Mouse (Mus musculus) cerebellum, adult 11 months (tissue): ENCODE results near the gene Ovol2.

ENCODE experiments used
- DNase-seq: peaks from one replicate; pipeline ENCODE4 v3.0.0; 2022

Ovol2 gene

DNA sequence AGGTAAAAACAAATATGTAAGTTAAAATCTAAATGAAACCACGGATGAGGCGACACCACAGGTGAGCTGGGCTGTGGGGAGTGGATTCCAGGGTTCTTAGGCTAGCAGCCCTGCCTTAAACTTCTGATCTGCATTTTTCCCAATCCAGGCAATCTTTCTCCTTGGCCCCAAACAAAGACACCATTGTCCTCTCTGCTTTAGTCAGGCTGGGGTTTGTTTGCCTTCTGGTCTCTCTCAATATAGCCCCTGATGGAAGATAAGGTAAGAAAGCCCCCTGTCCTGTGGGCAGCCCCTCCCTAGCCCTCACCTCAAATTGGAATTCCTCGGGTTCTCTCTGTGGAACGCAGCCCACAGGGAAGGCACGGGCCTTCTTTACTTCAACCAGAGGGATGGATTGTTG lies 21.7 kb downstream of the Ovol2 start:
- DNase-seq, result no peak

DNA sequence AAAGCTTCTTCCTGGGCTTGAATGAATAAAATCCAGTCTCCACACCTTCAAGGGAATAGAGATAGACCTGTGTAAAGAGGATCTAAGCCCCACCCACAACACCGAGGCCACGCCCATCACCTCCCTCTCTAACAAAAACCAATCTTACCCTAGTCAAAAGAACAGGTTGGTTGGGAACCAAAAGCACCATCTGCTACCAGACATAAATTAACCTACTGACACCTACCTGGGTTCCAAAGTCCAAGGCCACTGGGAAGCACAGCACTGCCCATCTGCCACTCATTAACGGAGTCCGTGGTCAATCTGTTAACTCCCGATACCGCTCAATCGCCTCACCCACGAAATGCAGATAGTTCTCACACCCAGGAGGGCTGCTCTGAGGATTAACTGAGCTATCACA lies 23.4 kb downstream of the Ovol2 start:
- peak; percentile 70 for DNase-seq

DNA sequence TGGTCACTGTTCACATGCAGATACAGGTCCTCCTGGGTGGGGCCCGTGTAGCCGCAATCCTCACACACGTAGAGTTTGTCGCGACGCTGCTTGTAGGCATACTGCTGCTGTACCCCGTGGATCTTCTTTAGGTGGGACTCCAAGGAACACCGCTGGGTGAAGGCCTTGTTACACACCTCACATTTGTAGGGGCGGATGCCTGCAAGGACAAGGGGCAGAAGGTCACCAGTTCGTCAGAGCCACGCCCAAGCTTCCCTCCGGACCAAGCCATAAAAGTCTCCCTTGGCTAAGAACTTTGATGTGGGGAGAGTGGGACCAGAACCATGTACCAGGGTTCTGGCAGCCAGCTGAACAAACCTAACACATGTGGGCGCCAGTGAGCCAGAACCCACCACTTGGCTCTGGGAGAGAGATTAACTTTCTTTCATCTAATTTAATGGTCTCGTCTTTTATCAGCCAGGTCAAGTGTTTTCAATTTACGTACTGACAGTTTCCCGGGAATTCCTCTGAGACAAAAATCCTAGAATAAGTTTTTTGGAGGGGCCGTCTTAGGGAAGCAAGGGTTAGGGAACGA lies 26.1 kb downstream of the Ovol2 start:
- no peak for DNase-seq

DNA sequence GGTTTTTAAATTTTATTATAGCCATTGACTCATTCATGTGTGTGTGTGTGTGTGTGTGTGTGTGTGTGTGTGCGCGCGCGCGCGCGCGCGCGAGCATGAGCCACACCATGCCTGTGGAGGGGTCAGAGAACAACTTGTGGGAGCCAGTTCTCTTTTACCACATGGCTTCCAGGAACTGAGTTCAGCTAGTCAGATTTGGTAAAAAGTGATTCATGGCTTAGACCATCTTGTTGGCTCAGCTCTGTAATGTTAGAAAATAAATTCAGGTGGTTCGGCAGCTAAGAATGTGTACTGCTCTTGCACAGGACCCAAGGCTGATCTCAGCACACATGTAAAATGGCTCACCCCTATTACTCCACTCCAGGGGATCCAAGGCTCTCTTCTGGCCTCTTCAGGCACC lies 30.8 kb downstream of the Ovol2 start:
- DNase-seq, result no peak

DNA sequence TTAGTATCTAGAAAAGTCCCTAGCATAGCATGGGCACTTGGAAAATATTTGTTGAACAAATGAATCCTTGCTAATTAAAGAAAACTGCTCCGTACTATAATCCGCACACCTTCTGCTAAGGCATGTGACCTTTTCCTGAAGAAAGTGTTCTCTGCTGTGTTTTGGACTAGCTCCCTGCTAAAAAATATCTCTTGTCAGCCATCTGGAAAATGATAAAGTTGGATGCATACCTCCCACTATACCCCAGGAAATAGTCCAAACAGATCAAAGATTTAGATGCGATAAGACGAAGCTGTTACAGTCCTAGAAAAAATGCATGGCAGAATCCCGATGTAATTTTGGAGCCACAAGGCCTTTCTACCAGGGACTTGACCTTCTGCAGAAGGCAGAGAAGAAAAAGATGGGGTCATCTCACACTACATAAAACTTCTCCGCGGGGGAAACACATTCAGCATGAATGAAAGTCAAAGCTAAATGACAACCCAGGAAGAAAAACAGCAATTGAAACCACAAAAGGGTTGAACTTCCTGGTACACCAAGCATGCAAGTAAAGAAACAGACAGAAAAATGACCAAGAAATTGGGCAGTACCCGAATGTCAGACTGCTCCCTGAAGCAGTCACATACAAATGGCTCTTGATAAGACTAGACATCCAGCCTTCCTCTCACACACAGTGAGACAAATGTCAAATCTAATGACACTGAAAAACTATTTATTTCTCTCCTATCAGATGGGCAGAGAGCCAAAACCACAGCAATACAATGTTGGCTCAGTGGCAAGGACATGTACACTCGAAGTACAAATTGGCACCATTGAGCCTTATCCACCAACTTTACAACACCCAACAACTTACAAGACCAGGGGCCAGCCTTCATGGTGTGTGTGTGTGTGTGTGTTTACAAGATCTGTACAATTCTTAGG lies 31.9 kb downstream of the Ovol2 start:
- DNase-seq, result no peak

DNA sequence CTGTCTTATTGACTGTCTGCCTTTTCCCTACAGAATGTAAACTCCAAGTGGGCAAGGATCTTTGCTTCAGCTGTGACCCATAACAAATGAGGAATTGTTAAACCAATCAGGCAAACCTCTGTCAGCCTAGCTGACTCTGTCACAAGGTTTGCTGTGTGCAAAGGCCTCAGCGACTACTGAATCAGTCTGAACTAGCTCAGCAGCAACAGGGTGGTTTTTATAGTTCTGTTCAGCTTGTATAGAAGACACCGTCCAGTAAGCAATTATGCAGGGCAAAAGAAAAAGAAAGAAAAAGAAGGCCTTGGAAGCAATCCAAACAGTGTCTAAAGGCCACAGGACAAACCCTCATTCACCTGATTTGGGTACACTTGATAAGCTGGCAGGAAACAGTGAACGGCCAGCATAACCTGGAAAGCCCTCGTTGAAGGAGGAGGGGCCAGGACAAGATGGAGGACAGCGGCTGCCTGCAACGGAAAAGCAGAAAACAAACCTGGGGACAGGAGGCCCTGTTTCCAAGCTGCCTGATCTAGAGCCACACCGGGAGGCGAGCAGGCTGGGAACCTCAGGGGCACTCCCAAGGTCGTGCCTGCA lies 36.7 kb downstream of the Ovol2 start:
- DNase-seq, result no peak

DNA sequence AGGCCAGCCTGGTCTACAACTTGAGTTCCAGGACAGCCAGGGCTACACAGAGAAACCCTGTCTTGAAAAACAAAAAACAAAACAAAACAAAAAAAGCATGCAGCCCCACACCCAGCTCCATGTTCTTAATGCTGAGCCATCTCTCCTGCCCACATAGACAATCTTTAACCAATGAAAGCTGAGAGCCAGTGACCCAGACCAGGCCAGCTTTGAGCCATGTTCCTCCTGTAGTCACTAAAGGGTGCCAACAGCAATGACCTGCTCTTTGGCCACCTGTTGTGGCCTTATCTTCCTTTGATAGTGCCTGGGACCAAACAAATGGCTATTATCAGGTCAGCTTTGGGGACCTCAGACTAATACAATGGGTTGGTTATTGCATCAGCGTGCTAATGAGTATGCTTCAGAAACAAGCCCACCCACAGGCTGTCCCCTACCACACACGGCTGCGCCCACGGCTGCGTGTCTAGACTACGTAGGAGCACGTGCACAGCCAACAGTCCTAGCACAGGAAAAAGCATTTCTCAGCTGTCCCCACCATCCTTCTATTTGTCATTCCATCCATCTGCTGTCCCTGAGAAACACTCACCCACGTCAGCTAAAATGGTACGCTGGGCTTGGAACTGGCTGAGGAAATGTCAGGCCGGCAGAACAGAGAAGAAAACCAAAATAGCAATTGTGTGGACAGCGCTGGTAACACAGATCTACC lies 40.2 kb downstream of the Ovol2 start:
- no peak for DNase-seq

DNA sequence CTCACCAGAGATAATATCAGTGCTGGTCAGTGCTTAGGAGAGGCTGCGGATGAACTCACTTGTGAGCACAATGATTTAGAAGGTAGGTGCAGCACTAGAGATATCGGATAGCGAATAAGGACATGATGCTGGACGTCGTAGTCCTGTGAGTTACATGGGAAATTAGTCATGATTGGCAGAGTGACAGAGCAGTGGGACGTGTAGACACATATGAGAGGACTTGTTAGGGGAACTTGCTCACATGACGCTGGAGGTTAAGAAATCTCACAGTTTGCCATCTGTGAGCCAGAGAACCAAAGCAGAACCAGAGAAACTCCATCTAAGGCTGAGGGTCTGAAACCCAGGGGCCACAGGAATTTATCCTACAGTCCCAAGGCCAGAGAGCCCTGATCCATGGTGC lies 41.6 kb downstream of the Ovol2 start:
- DNase-seq, result no peak

DNA sequence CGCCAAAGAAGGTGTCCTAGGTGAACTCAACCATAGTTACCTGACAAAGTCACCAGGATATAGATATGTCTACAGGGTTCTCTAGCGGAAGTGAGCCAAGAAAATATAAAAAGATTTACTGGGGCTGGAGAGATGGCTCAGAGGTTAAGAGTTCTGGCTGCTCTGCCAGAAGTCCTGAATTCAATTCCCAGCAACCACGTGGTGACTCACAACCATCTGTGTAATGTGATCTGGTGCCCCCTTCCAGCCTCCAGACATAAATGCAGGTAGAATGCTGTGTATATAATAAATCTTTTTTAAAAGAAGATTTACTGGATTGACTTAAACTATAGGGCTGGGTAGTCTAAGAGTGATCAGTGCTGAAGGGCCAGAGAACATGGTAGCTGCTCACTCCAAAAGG lies 50.5 kb downstream of the Ovol2 start:
- DNase-seq, result no peak

DNA sequence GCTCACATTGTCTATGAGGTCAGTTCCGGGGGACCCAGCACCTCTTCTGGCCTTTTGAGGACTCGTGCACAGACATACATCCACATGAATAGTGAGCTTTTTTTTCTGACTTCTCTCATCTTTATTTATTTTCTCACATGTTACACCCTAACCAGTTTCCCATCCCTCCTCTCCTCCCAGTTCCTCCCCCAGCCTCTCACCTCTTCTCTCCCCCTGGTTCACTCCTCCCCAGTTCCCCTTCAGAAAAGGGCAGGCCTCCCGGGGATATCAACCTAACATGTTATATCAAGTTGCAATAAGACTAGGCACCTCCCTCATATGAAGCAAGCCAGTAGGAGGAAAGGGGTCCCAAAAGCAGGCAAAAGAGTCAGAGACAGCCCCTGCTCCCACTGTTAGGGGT lies 51.4 kb downstream of the Ovol2 start:
- DNase-seq, result no peak

DNA sequence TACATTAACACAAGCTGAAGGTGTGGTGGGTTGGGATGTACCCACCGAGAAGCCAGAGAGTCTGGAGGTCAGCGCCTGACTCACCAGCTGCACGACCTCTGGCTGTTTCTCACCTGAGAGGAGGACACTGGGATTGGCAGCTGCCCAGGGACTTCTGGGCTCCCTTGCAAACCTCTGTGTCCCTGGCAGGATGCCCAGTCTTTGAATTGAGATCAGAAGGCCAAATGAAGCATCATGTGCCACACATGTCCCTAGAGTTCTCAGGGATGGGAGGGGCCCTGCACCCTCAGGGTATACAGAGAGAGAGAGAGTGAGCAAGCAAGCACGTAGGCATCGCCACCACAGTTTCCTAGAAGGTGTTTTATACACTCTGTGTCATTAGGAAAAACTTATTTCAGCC lies 52.2 kb downstream of the Ovol2 start:
- no peak for DNase-seq

DNA sequence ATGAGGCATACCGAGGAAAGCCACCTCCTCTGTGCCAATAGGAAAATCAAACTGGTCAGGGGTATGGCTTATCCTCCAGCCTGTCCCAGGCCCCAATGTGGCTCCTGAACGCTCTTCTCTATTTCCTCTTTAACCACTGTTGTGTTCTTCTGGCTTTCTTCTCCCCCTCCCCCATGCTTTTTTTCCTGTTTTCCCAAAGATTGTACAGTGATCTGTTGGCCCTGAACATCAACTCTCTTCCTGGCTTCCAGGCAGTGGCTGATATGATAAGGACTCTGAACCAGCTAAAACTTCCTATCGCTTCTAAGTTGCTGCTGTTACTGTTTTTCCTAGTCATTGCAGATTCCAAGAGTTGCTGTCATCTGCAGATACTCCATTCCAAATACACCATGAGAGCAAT lies 55.1 kb downstream of the Ovol2 start:
- DNase-seq, result no peak

DNA sequence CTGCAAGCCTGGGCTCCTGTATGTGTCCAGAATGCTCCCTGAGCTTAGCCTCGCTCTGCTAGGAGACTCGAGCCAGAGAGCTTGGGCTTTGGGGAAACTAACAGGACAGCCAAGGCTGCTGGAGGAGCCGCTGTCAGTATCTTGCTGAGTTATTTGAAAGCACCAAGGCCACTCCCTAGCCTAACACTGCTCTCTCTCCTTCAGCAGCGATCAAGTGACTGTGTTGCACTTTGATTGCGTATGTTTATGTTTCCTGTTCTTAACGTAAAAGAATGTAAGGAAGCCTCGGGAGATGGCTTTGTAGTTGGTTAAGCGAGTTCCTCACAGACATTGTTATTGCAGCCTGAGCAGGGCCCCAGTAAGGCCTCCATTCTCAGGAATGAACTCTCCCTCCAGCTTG lies 57.2 kb downstream of the Ovol2 start:
- DNase-seq, result no peak

DNA sequence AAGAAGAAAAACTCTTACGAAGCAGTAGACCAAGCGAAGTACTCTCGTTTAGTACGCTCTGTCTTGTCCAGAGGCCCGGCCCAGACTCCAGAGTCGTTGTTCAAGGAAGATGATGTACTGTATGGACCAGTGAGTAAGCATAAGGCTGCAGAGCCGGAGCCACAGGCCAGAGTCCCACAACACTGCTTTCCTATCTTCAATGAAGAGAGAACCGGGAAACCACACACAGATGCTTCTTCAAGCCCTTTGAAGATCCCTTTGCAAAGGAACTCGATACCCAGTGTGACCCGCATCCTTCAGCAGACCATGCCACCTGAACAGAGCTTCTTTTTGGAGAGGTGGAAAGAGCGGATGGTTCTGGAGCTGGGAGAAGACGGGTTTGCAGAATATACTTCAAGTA lies 59.9 kb downstream of the Ovol2 start:
- DNase-seq, result no peak

DNA sequence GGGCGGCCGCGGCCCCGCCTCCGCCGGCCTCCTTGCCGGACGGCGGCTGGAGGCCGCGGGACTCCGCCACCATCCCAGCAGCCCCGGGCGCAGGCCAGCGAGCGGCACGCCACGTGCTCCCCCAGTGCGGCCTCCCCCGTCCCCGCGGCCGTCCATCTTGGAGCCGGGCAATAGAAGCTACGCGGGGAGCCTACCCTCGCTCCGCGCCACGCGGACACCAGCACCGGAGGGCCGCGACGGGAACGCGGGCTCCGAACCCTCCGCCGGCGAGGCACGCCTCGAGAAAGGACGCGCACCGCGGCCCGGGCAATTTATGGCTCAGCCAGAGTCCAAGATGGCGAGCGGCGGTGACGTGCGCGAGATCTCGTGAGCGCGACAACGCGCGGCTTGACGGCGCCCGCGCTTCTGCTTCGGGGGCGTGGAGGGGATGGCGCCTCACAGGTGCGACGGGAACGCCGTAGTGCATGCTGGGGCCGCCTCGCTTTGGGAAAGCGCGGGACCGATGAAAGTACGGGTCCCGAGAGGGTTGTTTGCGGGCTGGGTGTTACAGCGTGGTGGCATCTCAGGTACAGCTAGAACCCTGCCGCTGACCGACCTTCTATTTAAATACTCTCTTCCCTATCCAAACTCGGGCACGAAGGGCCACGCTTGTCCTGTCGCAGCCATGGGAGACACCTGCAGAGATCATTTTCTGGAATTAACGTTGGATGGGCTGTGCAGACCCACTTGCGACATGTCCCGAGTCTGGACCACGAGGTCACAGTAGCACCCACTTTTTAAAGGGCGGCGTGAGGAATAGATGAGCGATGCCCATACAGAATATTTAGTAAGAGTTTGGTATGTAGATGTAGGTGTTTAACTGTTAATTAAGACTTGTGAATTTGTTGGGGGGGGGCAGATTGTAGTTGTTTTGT lies 61.2 kb downstream of the Ovol2 start, which contains the start of the genes Mgme1 and Snx5:
Gene Mgme1, plus strand, starts transcription at position 157 of the 914 bp plus-strand sequence.
Gene Snx5, minus strand, starts transcription at position 400 of the 914 bp plus-strand sequence.
- peak; percentile 91 for DNase-seq

DNA sequence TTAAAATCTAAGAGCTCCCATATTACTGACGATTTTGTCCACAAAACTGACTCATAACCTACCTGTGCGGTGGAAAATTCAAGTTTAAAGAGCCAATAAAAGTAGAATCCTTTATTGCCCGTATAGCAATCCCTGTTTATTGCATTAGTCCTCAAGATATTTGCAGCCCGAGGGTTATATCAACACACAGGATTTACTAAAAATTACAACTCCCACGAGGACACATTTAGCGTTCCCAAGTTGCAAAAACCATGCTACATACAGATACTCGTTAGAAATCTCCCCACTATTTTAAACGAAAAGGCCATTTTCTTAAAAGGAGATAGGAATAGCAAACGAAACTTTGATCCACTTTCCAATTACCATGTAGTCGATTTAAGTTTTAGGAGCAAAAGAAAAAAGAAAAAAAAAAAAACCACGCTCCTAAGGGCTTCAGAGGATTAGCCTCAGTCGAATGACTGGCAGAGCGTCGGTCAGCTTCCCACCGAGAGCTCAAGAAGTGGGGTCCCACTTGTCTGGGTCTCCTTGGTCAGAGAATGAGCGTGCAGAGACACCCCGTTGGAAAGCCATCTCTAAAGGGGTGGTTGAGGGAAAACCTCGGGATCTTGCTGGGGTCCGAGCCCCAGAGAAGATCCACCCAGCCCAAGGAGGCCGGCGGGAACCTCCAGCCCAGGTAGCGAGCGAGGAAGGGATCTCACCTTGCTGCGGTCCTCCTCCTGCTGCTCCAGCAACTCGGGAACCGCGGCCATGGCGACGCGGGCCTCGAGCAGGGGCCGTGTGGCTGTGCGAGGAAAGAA lies 62.1 kb downstream of the Ovol2 start:
- no peak for DNase-seq

DNA sequence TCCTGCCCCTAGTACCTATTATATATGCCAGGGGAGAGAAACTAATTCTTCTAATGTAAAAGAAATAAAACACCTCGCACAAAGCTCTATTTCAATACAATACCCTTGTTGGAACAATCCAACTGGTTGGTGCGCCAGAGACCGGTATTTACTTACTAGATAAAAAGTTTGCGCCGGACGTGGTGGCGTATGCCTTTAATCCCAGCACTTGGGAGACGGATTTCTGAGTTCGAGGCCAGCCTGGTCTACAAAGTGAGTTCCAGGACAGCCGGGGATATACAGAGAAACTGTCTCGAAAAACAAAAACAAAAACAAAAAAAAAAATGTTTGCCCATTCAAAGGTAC lies 62.7 kb downstream of the Ovol2 start:
- no peak for DNase-seq

DNA sequence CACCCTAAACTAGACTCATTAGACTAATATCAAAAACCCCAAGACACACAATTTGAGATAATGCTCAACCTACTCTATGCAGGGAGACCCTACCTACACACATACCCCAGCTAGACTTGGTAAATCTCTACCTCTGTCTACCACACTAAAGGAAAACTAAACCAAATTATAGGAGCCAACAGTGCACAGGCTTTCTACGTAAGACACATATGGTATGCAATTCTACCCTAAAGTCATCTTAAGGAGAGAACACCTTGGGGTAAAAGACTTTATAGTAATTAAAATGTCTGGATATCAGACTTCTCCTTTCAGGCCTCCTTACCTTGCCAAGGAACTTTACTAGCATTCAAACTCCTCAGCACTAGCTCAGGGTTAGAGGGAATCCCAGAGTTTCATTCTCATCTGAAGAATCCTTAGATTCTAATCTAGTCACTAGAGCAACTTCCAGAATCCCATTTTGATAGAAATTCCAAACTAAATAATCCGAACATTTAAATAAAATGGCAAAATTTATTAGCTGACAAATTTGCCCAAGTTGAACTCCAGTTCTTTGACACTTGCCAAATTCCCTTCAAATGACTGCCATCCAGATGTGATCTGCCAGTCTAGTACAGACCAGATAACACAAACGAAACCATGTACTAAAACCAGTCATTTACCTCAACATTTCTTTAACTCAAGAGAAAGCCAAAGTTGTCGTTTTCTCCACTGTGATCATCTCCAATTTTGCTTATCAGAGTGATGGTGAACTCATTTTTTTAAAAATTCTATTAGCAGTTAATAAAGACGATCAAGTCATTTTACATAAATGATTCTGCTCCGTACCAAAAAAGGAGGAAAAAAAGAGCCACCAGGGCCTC lies 63.3 kb downstream of the Ovol2 start:
- no peak for DNase-seq

DNA sequence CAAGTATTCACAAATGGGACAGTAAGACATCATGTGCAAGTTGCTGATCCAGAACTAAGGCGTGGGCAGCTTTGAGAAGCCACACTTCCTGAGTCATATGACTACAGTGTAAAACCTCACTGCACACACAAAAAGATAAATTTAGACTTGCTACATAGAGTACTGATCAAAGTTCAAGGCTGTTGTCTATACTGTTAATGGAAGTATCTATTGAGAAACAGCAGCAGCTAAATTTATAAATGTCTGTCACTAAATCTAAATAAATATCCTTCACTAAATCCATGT lies 64.3 kb downstream of the Ovol2 start:
- no peak for DNase-seq

DNA sequence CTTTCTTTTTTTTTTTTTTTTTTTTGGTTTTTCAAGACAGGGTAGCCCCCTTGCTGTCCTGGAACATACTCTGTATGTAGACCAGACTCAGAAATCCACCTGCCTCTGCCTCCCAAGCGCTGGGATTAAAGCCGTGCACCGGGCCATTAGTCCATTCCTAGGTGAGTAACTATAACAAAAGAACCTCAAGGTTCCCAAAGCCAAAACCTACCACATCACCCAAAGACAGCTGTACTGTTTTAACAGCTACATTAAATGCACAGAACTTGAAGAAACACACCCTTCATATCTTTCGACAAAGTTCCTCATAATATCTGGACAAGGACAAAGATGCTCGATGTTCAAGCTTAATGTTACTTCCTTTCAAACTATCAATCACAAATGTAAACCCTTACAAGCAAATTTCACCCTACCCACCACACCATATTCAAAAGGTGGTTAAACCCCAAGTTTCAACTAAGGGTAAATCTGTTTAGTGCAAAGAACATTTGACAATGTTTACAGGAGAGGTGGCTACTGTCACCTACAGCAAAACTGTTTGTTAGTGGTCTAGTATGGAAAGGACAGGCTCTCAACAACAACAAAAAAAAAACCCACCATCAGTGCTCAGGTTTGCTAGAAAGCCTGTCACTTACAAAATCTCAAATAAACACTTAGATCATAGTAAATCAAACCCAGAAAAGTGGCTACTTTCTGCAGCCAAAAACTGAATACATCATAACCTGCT lies 64.8 kb downstream of the Ovol2 start:
- DNase-seq, result no peak
